Mouse (Mus musculus) heart, adult 2 months (tissue): ENCODE measurements around the gene Col9a3. TPM values are rescaled to one million over a fixed set of nuclear protein-coding genes. Genes with fewer than 3 reads are reported as not detected.

Experiments used
- DNase-seq, 2 experiments: peaks; one replicate each; pipeline ENCODE4 v3.0.0; 2021
- H3K27ac ChIP-seq: fragments of 200-600 bp; 2 replicates; pipeline ENCODE4 v1.8.1; 2022
- H3K27me3 ChIP-seq: fragments of 200-500 bp; 2 replicates; pipeline ENCODE4 v1.6.1; 2012; ENCODE audit warnings: mild to moderate bottlenecking, low read length, inconsistent platforms, mixed read lengths; ENCODE audit not compliant: control insufficient read depth, insufficient read depth
- H3K36me3 ChIP-seq: fragments of 200-500 bp; 2 replicates; pipeline ENCODE4 v1.6.1; 2012; ENCODE audit warnings: low read length, inconsistent platforms; ENCODE audit not compliant: control insufficient read depth, insufficient read depth
- H3K4me1 ChIP-seq: fragments of 200-500 bp; 2 replicates; pipeline ENCODE4 v1.6.1; 2011; ENCODE audit warnings: low read length; ENCODE audit not compliant: control insufficient read depth, insufficient read depth
- H3K4me3 ChIP-seq: fragments of 200-600 bp; 2 replicates; pipeline ENCODE4 v1.8.1; 2022
- H3K79me2 ChIP-seq: fragments of 200-500 bp; replicated peaks from 2 replicates; pipeline ENCODE4 v1.6.1; 2012; ENCODE audit warnings: mild to moderate bottlenecking, inconsistent platforms, low read length, moderate library complexity, mixed read lengths; ENCODE audit not compliant: control insufficient read depth, insufficient read depth
- H3K9ac ChIP-seq: fragments of 200-500 bp; 2 replicates; pipeline ENCODE4 v1.6.1; 2012; ENCODE audit warnings: low read depth, mild to moderate bottlenecking, control low read depth, inconsistent platforms, low read length, mixed read lengths
- CTCF ChIP-seq: fragments of 200-600 bp; IDR thresholded peaks from 2 replicates; pipeline ENCODE4 v1.8.1; 2022; ENCODE audit warnings: antibody characterized with exemption, mild to moderate bottlenecking, moderate library complexity
- EP300 ChIP-seq: fragments of 200-500 bp; IDR thresholded peaks from 2 replicates; pipeline ENCODE4 v1.6.1; 2011; ENCODE audit warnings: low read depth, low read length, control low read depth; ENCODE audit not compliant: insufficient read depth
- POLR2A ChIP-seq: fragments of 200-500 bp; IDR thresholded peaks from 2 replicates; pipeline ENCODE4 v1.6.1; 2011; ENCODE audit warnings: mild to moderate bottlenecking, low read depth, low read length, control low read depth; ENCODE audit not compliant: insufficient read depth
- WGBS: fragments of 180-500 bp; shearing (Covaris S2); methylation state at CpG from one replicate; pipeline ENCODE4 v1.1.7; 2018; 5-methylcytosine and 5-hydroxymethylcytosine counted together
- intact Hi-C: fragments of 180-260 bp; cut with DNase I; formaldehyde crosslinking; loops from one replicate; pipeline ENCODE4 v1.15.1; 2025
- polyA plus RNA-seq: library from polyadenylated mRNA; depleted of rRNA; stranded (reverse); fragments of >200 nt; gene quantifications from 2 replicates; pipeline ENCODE4 v1.2.3, GENCODE M21; 2012
- total RNA-seq, 2 experiments: library from RNA; stranded (reverse); gene quantifications; 2 replicates each; pipeline ENCODE4 v1.2.3; 2021

Col9a3 gene
- total and polyA plus RNA-seq, 3 experiments: 0.29 to 0.57 TPM; not detected in 1

- 53% methylated on average over 3 of the region's 3 CpGs for WGBS
- peak in 1 of 2 experiments; percentile 25 for DNase-seq
- Histone ChIP-seq H3K79me2 (no peaks in the 10 kb centered on the region), H3K27ac (no peak within 1 kb of the TSS; the same call in 1 of the 2 replicates), H3K36me3 (no peaks in the 10 kb centered on the region), H3K4me1 (peaks cover 7% of the 10 kb centered on the region), H3K27me3 (no peaks in the 10 kb centered on the region), H3K9ac (no peak within 1 kb of the TSS), H3K4me3 (no peak within 1 kb of the TSS)
- intact Hi-C loops: loop anchor here (5.0 kb wide), 3 partner anchors 121 to 304 kb away; partner anchors contain the start of gene Bhlhe23
- TF ChIP-seq POLR2A: no peak
- TF ChIP-seq CTCF: no peak
- TF ChIP-seq EP300: no peak
Measured at GRCm38 (mm10) chr2:180581002-180581401, 16.6 kb upstream of the Col9a3 start, which contains the start of gene Mrgbp. Gene Mrgbp (plus strand): TSS chr2:180581304.

GRCm38 (mm10) chr2:180582481-180583153 is 15.0 kb upstream of the Col9a3 start:
- H3K4me3 ChIP-seq: peak overlapping the region; percentile 61
- H3K27ac ChIP-seq: peak overlapping the region; percentile 95
- WGBS: under 1% methylated on average over 48 of the region's 57 CpGs
- H3K27me3 ChIP-seq: no peaks in the 10 kb centered on the region
- intact Hi-C loops: loop anchor here (1.0 to 5.0 kb wide), 4 partner anchors 120 to 305 kb away; partner anchors contain the start of gene Bhlhe23
- TF ChIP-seq CTCF (peak; percentile 98; the same call in 1 of the 2 replicates), EP300 (peak; percentile 40; the same call in 1 of the 2 replicates), POLR2A (peak; percentile 75)
- no peaks in the 10 kb centered on the region for H3K79me2 ChIP-seq
- H3K9ac ChIP-seq: peak overlapping the region; percentile 96
- H3K4me1 ChIP-seq: peaks cover 7% of the 10 kb centered on the region
- no peaks in the 10 kb centered on the region for H3K36me3 ChIP-seq
- DNase-seq: peak; percentile 96 to 99

- peak in 1 of 2 experiments; percentile 19 for DNase-seq
- peak overlapping the region; percentile 61 for H3K4me3 ChIP-seq
- peak overlapping the region; percentile 96 for H3K9ac ChIP-seq
- intact Hi-C loops: loop anchor here (5.0 kb wide), 3 partner anchors 119 to 306 kb away; partner anchors contain the start of gene Bhlhe23
- H3K27ac ChIP-seq: peak overlapping the region; percentile 95
- H3K79me2 ChIP-seq: no peaks in the 10 kb centered on the region
- TF ChIP-seq CTCF (no peak), EP300 (no peak), POLR2A (no peak)
- peaks cover 7% of the 10 kb centered on the region for H3K4me1 ChIP-seq
- WGBS: 21% methylated on average over 7 of the region's 7 CpGs
- H3K27me3 ChIP-seq: no peaks in the 10 kb centered on the region
- H3K36me3 ChIP-seq: no peaks in the 10 kb centered on the region
Measured at GRCm38 (mm10) chr2:180583154-180583507, 14.5 kb upstream of the Col9a3 start.

GRCm38 (mm10) chr2:180588736-180589122 is 8.9 kb upstream of the Col9a3 start:
- 45% methylated on average over 6 of the region's 6 CpGs for WGBS
- Histone ChIP-seq H3K9ac (peak overlapping the region; percentile 100; the same call in 1 of the 2 replicates), H3K4me1 (peaks cover 4% of the 10 kb centered on the region), H3K79me2 (peaks cover 4% of the 10 kb centered on the region; the same call in 1 of the 2 replicates), H3K36me3 (no peaks in the 10 kb centered on the region; the same call in 1 of the 2 replicates), H3K4me3 (peak overlapping the region; percentile 100), H3K27ac (peak overlapping the region; percentile 93), H3K27me3 (no peaks in the 10 kb centered on the region)
- no peak for DNase-seq
- TF ChIP-seq CTCF (no peak), EP300 (no peak), POLR2A (no peak)
- intact Hi-C loops: no loop called here

- Histone ChIP-seq H3K9ac (peak within 1 kb of the TSS; percentile 100), H3K36me3 (no peaks in the 10 kb centered on the region; the same call in 1 of the 2 replicates), H3K4me3 (peak within 1 kb of the TSS; percentile 100), H3K4me1 (peaks cover 2% of the 10 kb centered on the region; the same call in 1 of the 2 replicates), H3K27ac (peak within 1 kb of the TSS; percentile 93), H3K27me3 (no peaks in the 10 kb centered on the region), H3K79me2 (peaks cover 4% of the 10 kb centered on the region; the same call in 1 of the 2 replicates)
- under 1% methylated on average over 65 of the region's 67 CpGs for WGBS
- DNase-seq: peak; percentile 89
- intact Hi-C loops: no loop called here
- TF ChIP-seq CTCF: peak; percentile 64
- 0 out of 2 replicates have a peak, but pooled peaks have one; percentile 39 for TF ChIP-seq EP300
- peak; percentile 87 for TF ChIP-seq POLR2A
Measured at GRCm38 (mm10) chr2:180589123-180589831, 8.3 kb upstream of the Col9a3 start, which contains the start of gene Ogfr. Gene Ogfr (plus strand): TSS chr2:180589245.

GRCm38 (mm10) chr2:180598157-180598705 is 641 bp downstream of the Col9a3 start:
- TF ChIP-seq CTCF: no peak
- no peak for TF ChIP-seq POLR2A
- TF ChIP-seq EP300: no peak
- Histone ChIP-seq H3K27me3 (no peaks in the 10 kb centered on the region), H3K4me1 (no peaks in the 10 kb centered on the region), H3K36me3 (no peaks in the 10 kb centered on the region), H3K9ac (no peak overlapping the region), H3K79me2 (no peaks in the 10 kb centered on the region), H3K27ac (no peak overlapping the region), H3K4me3 (no peak overlapping the region)
- intact Hi-C loops: no loop called here
- WGBS: 13% methylated on average over 41 of the region's 41 CpGs
- no peak for DNase-seq
